Comparison of ENCODE assay signal across 11 mouse cellular contexts in the genomic region with DNA sequence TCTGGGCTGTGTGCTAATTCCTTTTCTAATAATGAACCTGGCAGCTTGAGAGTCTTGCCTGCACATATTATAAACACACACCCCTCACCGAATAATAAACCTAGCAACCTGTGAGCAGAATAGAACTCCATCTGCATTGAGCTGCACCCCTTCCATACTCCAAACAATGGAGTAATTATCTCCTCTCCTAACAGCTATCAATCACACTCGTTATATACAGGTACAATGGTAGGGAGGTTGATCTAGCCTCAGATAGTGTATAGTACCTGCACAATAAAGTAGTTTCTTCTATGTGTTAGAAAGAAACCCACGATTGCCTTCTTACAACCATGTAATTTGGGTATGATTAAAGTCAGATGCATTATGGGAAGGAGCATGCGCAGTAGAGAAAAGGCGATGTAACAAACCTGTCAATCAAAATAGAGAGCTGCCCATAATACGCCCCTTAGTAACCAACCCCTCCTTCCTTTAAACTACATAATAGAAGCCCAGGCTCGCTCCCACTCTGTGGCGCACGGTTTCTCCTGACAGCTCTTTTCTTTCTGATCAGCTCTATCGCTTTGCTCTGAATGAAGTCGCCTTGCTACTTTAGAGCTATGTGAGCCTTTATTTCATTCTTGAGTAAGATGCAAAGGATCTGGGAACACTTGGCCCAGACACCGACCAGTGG. TPM values are rescaled to one million over a fixed set of nuclear protein-coding genes. Genes with fewer than 3 reads are reported as not detected.
DNase-seq lines count a peak whose midpoint lies in the region; ATAC-seq and TF ChIP-seq lines count a peak whose summit lies in the region.
"Had no signal": no experiment of that assay in that cellular context is flagged by ENCODE, and none has a peak within 500 bp of the region (broad histone marks: within the 10 kb centered on the region; RNA-seq: fewer than 3 reads in every experiment).

No protein-coding gene starts in this region.

- peaks cover 5% of the 10 kb centered on the region; the same call in 1 of the 2 replicates for H3K9me3 ChIP-seq in hindbrain, embryonic 13.5 days
- peaks cover 6% of the 10 kb centered on the region for H3K9me3 ChIP-seq in hindbrain, embryonic 10.5 days
- no peaks in the 10 kb centered on the region for H3K9me3 ChIP-seq in forebrain, postnatal 0 days (ENCODE audit: low read length)
- 0 out of 2 replicates have a peak, but pooled peaks cover 2% of the 10 kb centered on the region for H3K9me3 ChIP-seq in limb, embryonic 10.5 days (replicated peaks)

- intact Hi-C loops in left cerebral cortex, postnatal 25 days (cut with DNase I), result no loop called here

- 0 out of 2 replicates have a peak, but pooled peaks cover 5% of the 10 kb centered on the region for H3K27me3 ChIP-seq in hindbrain, embryonic 13.5 days
- H3K27me3 ChIP-seq in hindbrain, embryonic 10.5 days (ENCODE audit: insufficient read depth, poor library complexity, severe bottlenecking), result no peaks in the 10 kb centered on the region
- no peaks in the 10 kb centered on the region for H3K27me3 ChIP-seq in forebrain, postnatal 0 days (ENCODE audit: insufficient read depth, low read length)
- H3K27me3 ChIP-seq in limb, embryonic 10.5 days (ENCODE audit: low read depth, poor library complexity, severe bottlenecking), result no peaks in the 10 kb centered on the region

- no peak overlapping the region for H3K4me3 ChIP-seq in hindbrain, embryonic 13.5 days
- H3K4me3 ChIP-seq in hindbrain, embryonic 10.5 days, result no peak overlapping the region
- no peak overlapping the region; the same call in 1 of the 2 replicates for H3K4me3 ChIP-seq in forebrain, postnatal 0 days (ENCODE audit: low read depth, low read length)
- no peak overlapping the region for H3K4me3 ChIP-seq in limb, embryonic 10.5 days

- no peak overlapping the region for H3K27ac ChIP-seq in hindbrain, embryonic 13.5 days
- H3K27ac ChIP-seq in hindbrain, embryonic 10.5 days, result no peak overlapping the region
- H3K27ac ChIP-seq in forebrain, postnatal 0 days (ENCODE audit: low read depth, low read length), result peak overlapping the region; percentile 79
- no peak overlapping the region for H3K27ac ChIP-seq in limb, embryonic 10.5 days
- H3K27ac ChIP-seq: liver, embryonic 14.5 days had no signal

- H3K4me2 ChIP-seq in hindbrain, embryonic 13.5 days, result no peak overlapping the region
- peak overlapping the region; percentile 32 for H3K4me2 ChIP-seq in forebrain, postnatal 0 days (ENCODE audit: low read depth)
- H3K4me2 ChIP-seq: heart, embryonic 11.5 days had no signal

- TF ChIP-seq CTCF in forebrain, postnatal 0 days (IDR thresholded peaks at IDR 0.05; ENCODE audit: low read depth), result no peak

- DNase-seq in hindbrain, embryonic 10.5 days (ENCODE audit: low spot score), result no peak
- DNase-seq in R1 (ENCODE audit: low read depth, low spot score), result peak; percentile 85
- DNase-seq in forebrain, postnatal 0 days, result peak; percentile 86
- peak; percentile 54 to 65 for DNase-seq in left cerebral cortex, postnatal 25 days (ENCODE audit: low spot score in 2 of 2)
- DNase-seq in cerebellum, postnatal 10 days, result no peak
- DNase-seq in thymus, postnatal 25 days, result no peak
- DNase-seq in limb, embryonic 10.5 days (ENCODE audit: low spot score), result no peak
- DNase-seq: lung, postnatal 36 days had no signal

- no peaks in the 10 kb centered on the region for H3K4me1 ChIP-seq in hindbrain, embryonic 13.5 days (replicated peaks)
- no peaks in the 10 kb centered on the region for H3K4me1 ChIP-seq in hindbrain, embryonic 10.5 days (replicated peaks)
- H3K4me1 ChIP-seq in forebrain, postnatal 0 days (ENCODE audit: insufficient read depth), result no peaks in the 10 kb centered on the region
- peaks cover 22% of the 10 kb centered on the region for H3K4me1 ChIP-seq in limb, embryonic 10.5 days

- no peak overlapping the region for H3K9ac ChIP-seq in hindbrain, embryonic 13.5 days
- H3K9ac ChIP-seq in forebrain, postnatal 0 days, result peak overlapping the region; percentile 35; the same call in 1 of the 2 replicates
- H3K9ac ChIP-seq: liver, embryonic 14.5 days had no signal

- 0 out of 2 replicates have a peak, but pooled peaks have one; percentile 54 for ATAC-seq in hindbrain, embryonic 13.5 days (ENCODE audit: low FRiP score)
- peak; percentile 98 for ATAC-seq in forebrain, postnatal 0 days

- no peaks in the 10 kb centered on the region for H3K36me3 ChIP-seq in hindbrain, embryonic 13.5 days
- H3K36me3 ChIP-seq in hindbrain, embryonic 10.5 days, result no peaks in the 10 kb centered on the region
- no peaks in the 10 kb centered on the region for H3K36me3 ChIP-seq in forebrain, postnatal 0 days (ENCODE audit: insufficient read depth)
- H3K36me3 ChIP-seq in limb, embryonic 10.5 days, result no peaks in the 10 kb centered on the region

- WGBS in hindbrain, embryonic 13.5 days, result 66% methylated on average over 12 of the region's 12 CpGs
- WGBS in hindbrain, embryonic 10.5 days, result 68% methylated on average over 12 of the region's 12 CpGs
- 28% methylated on average over 12 of the region's 12 CpGs for WGBS in forebrain, postnatal 0 days
- WGBS in limb, embryonic 10.5 days, result 90% methylated on average over 12 of the region's 12 CpGs

RNA-seq across cellular contexts. Expression of a gene that starts 18.5 kb away (rescaled TPM):
- 19.8 and 23.1 TPM in 2 replicates for polyA plus RNA-seq in hindbrain, embryonic 13.5 days (2015; fragmentation: Nextera tagmentation; extraction: Ambion mirVana)
- 16.4 and 17.6 TPM in 2 replicates for polyA plus RNA-seq in hindbrain, embryonic 10.5 days (2016; fragmentation: Nextera tagmentation; extraction: Ambion mirVana)
- 62.4 and 78.2 TPM in 2 replicates for total RNA-seq in forebrain, postnatal 0 days (2014; rRNA removed)
- polyA plus RNA-seq in forebrain, postnatal 0 days (2015; fragmentation: Nextera tagmentation; extraction: Ambion mirVana), result 14.0 and 18.5 TPM in 2 replicates
- 100 to 1,000 TPM; 127 to 140 TPM for total RNA-seq in left cerebral cortex, postnatal 25 days (2021)
- polyA plus RNA-seq in limb, embryonic 10.5 days (2016; fragmentation: Nextera tagmentation; extraction: Ambion mirVana), result 15.4 and 17.5 TPM in 2 replicates

Comparison
In these comparisons a context has a peak if more than half of its experiments do, and no peak if none do; other contexts are left out.
1. DNase-seq: peak in R1 (single experiment), forebrain, postnatal 0 days (single experiment) and left cerebral cortex, postnatal 25 days (2 of 2); none in hindbrain, embryonic 10.5 days (single experiment), cerebellum, postnatal 10 days (0 of 2), thymus, postnatal 25 days (single experiment) and limb, embryonic 10.5 days (single experiment).